Mouse (Mus musculus): ENCODE measurements around the gene Rbpjl. TPM values are rescaled to one million over a fixed set of nuclear protein-coding genes. Genes with fewer than 3 reads are reported as not detected.

Rbpjl gene
- polyA plus RNA-seq, 1 experiment from 2014 or later: 0.15 TPM

DNA sequence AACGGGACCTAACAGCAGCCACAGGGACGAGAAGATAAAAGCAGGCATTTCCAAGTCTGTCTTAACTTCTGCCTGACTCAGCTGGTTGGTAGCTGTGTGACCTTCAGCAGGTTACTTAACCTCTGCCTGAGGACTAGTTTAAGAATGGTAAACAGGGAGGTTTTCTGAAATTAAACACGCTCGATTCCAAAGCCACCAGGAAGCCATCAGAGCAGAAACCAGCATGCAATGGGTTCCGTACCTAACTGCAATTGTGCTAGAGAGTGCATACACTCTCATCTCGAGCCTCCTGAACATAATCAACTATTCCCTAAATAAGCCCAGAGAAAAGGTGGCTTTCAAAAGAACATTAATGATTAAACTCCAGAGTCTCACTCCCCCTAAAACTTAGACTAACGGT is 38.8 kb downstream of the Rbpjl start:
- Histone ChIP-seq H3K27me3 (peaks cover 29% of the 10 kb centered on the region), H3K9me3 (no peaks in the 10 kb centered on the region), H3K4me2 (replicated peaks) (peak overlapping the region; percentile 91), H3K9ac (replicated peaks) (0 out of 2 replicates have a peak overlapping the region, but pooled peaks have one; percentile 11), H3K27ac (replicated peaks) (no peak overlapping the region), H3K36me3 (no peaks in the 10 kb centered on the region), H3K4me3 (no peak overlapping the region; the same call in 1 of the 2 replicates), H3K4me1 (peaks cover 26% of the 10 kb centered on the region)
- 35% methylated on average over 7 of the region's 7 CpGs for WGBS
- ATAC-seq (ENCODE audit: low FRiP score, low read depth): no peak

DNA sequence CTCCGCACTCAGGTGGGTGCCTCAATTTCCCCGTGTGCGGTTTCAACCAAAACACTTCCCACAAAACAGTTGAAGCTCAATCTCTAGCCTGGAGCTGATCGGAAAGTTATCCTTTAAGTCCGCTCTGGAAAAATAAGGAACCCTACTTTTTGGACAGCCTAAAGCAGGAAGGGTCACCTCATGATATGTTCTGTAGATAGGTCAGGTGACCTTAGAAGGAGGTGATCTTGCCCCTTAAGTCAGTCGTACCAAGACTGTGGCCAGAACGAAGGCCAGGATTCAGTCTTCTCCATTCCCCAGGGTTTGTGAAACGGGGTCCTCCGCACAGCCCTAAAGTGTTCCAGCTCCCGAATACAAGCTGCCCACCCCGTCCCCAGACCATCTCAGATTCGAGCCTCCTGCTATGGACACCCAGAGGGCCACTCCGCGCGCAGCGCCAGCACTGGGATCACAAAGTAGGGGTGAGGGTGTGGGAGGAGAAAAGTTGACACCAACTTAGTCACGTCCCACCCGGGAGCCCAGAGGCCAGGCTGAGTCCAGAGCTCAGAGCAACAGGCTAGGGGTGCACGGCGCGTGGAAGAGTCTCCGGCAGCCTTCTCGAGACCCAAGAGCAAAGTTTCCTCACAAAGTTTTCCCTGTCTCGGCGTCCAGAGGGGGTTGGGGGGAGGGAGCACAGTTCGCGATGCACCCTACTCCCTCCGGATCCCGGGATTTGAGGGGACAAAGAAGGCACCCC is 39.5 kb downstream of the Rbpjl start:
- Histone ChIP-seq H3K4me3 (peak overlapping the region; percentile 52), H3K9ac (replicated peaks) (peak overlapping the region; percentile 62), H3K36me3 (no peaks in the 10 kb centered on the region), H3K9me3 (no peaks in the 10 kb centered on the region), H3K4me2 (replicated peaks) (peak overlapping the region; percentile 91), H3K27ac (replicated peaks) (no peak overlapping the region), H3K27me3 (peaks cover 29% of the 10 kb centered on the region), H3K4me1 (peaks cover 24% of the 10 kb centered on the region)
- 0 out of 2 replicates have a peak, but pooled peaks have one; percentile 54 for ATAC-seq (ENCODE audit: low FRiP score, low read depth)
- WGBS: 3% methylated on average over 29 of the region's 29 CpGs

DNA sequence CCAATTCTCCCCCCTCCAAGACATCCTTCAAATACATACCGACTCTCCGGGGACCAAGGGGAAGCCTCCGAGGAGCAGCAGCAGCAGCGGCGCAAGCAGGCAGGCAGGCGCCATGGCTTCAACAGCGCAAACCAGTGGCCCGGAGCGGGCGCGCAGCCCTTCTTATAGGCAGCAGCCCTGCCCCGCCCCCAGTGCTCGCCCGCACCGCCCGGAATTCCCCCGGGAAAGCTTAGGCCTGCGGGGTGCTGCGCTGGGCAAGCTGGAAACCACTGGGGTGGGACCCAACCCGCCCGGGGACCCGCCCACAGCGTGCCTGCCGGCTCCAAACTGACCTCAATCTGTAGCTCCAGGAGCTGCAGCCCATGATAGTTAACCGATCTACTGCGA is 40.1 kb downstream of the Rbpjl start:
- Histone ChIP-seq H3K27ac (replicated peaks) (no peak overlapping the region), H3K4me2 (replicated peaks) (peak overlapping the region; percentile 91), H3K4me3 (peak overlapping the region; percentile 52), H3K27me3 (peaks cover 29% of the 10 kb centered on the region), H3K9ac (replicated peaks) (peak overlapping the region; percentile 62), H3K4me1 (peaks cover 24% of the 10 kb centered on the region), H3K36me3 (no peaks in the 10 kb centered on the region), H3K9me3 (no peaks in the 10 kb centered on the region)
- ATAC-seq (ENCODE audit: low FRiP score, low read depth): peak; percentile 93
- under 1% methylated on average over 26 of the region's 26 CpGs for WGBS

DNA sequence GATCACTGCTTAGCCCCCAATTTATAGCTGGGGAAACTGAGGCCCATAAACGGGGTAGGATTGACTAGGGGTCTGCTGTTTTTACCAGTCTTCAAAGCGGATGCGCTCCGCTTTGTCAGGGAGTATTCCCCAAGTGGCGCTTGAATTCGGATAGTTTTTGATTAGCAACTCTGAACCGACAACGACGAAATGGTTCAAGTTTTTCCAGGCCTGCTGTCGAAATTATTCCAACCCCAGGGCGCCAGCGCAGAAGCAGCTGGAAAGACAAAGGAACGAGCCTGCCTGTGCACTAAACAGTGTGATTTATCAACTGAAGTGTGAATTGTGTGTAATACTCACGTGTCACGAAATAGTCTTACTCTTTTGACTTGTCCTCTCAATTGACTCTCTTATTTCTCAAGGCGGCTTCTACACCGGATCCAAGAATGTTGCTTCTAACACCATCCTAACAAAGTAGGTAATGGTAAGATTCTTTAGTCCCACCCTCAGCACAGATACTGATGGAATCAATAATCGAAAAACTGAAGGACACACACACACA is 40.6 kb downstream of the Rbpjl start, which contains the start of gene Sdc4:
Gene Sdc4, minus strand, starts transcription at position 428 of the 541 bp plus-strand sequence.
- H3K4me3 ChIP-seq: peak within 1 kb of the TSS; percentile 52
- H3K36me3 ChIP-seq: no peaks in the 10 kb centered on the region
- no peaks in the 10 kb centered on the region for H3K9me3 ChIP-seq
- WGBS: 7% methylated on average over 18 of the region's 18 CpGs
- no peak within 1 kb of the TSS for H3K27ac ChIP-seq (replicated peaks)
- H3K27me3 ChIP-seq: peaks cover 29% of the 10 kb centered on the region
- peak within 1 kb of the TSS; percentile 62 for H3K9ac ChIP-seq (replicated peaks)
- H3K4me2 ChIP-seq (replicated peaks): peak within 1 kb of the TSS; percentile 91
- peaks cover 24% of the 10 kb centered on the region for H3K4me1 ChIP-seq
- 0 out of 2 replicates have a peak, but pooled peaks have one; percentile 19 for ATAC-seq (ENCODE audit: low FRiP score, low read depth)

DNA sequence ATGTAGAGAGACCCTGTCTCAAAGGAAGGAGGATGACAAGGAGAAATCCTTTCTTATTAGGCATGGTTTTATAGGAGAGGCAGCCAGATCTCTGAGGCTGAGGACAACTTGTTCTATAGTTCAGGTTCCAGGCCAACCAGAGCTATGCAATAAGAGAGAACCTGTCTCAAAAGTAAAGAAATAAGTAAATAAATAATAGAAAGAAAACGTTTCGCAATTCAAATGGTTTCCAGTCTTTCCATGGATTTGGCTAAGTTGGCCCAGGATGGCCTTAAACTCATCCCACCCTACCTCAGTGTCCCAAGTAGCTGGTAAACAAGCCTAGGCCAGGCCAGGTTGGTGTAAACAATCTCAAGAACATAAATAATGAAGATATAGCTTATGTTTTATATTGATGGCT is 41.8 kb downstream of the Rbpjl start:
- H3K27ac ChIP-seq (replicated peaks): no peak overlapping the region
- no peak overlapping the region for H3K9ac ChIP-seq (replicated peaks)
- H3K4me1 ChIP-seq: peaks cover 24% of the 10 kb centered on the region
- WGBS: 92% methylated on average over 2 of the region's 2 CpGs
- no peaks in the 10 kb centered on the region for H3K36me3 ChIP-seq
- ATAC-seq (ENCODE audit: low FRiP score, low read depth): no peak
- no peak overlapping the region for H3K4me3 ChIP-seq
- peaks cover 25% of the 10 kb centered on the region for H3K27me3 ChIP-seq
- no peak overlapping the region for H3K4me2 ChIP-seq (replicated peaks)
- no peaks in the 10 kb centered on the region for H3K9me3 ChIP-seq

DNA sequence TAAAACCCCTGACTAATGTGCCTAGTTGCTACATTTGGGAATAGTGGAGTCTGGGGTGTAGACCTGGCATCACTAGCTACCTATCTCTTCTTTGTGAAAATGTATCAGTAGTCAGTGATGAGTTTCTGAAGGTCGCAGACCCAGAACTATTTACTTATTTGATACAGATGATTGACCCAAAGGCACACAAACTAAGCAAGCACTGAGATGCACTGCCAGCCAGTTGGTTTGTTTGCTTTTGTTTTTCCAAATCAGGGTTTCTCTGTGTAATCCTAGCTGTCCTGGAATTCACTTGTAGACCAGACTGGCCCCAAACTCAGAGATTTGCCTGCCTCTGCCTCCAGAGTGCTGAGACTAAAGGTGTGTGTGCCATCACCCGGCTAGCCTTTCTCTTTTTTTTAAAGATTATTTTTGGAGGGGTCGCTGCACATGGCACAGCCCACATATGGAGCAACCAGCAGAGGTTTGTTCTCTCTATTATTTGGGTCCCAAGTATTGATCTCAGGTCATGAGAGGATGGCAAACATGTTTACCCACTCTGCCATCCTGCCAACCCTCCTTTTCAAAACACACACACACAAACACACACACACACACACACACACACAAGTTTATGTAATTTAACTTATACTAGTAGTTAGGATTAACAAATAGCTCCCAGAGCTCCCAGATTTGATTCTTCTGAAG is 42.6 kb downstream of the Rbpjl start:
- Histone ChIP-seq H3K4me2 (replicated peaks) (no peak overlapping the region), H3K27ac (replicated peaks) (no peak overlapping the region), H3K4me3 (no peak overlapping the region), H3K4me1 (peaks cover 24% of the 10 kb centered on the region), H3K36me3 (no peaks in the 10 kb centered on the region), H3K9ac (replicated peaks) (no peak overlapping the region), H3K9me3 (no peaks in the 10 kb centered on the region), H3K27me3 (peaks cover 21% of the 10 kb centered on the region)
- ATAC-seq (ENCODE audit: low FRiP score, low read depth): no peak
- WGBS: 74% methylated on average over 3 of the region's 3 CpGs

DNA sequence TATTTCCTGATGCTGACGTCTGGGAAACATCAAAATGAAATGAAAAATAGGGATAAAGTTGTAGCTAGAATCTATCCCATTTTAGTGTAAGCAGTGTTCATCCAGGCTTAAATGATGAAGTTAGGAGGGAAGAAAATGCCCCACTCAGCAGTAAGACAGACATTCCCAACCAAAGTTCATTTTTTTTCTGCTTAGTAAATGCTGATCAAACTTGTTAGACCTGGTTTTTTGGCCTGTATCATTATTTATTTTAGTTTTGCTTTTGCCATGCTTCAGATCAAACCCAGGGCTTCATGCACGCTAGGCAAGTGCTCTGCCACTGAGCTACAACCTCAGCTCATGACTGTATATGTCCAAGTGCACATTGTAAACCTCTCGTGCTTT is 43.1 kb downstream of the Rbpjl start:
- Histone ChIP-seq H3K4me1 (peaks cover 24% of the 10 kb centered on the region), H3K9ac (replicated peaks) (no peak overlapping the region), H3K9me3 (no peaks in the 10 kb centered on the region), H3K36me3 (no peaks in the 10 kb centered on the region), H3K4me3 (no peak overlapping the region), H3K27me3 (peaks cover 16% of the 10 kb centered on the region), H3K27ac (replicated peaks) (no peak overlapping the region), H3K4me2 (replicated peaks) (no peak overlapping the region)
- 80% methylated on average over 3 of the region's 3 CpGs for WGBS
- ATAC-seq (ENCODE audit: low FRiP score, low read depth): no peak

DNA sequence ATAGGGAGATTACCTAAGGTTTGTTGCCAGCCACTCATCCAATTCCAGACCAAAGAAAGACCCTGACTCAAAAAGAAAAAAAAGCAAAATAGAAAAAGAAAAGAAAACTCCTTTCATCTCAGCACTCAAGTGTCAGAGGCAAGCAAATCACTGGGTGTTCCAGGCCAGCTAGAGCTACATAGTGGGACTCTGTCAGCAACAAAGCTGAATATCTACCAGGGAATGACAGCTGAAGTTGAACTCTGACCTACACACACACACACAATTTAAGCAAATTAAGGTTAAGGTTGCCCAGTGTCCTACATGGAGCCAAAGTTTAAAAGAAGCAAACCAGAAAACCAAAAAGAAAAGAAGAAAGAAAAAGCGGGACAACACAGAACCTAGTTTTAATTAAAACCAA is 45.2 kb downstream of the Rbpjl start:
- Histone ChIP-seq H3K9ac (replicated peaks) (no peak overlapping the region), H3K9me3 (no peaks in the 10 kb centered on the region), H3K27ac (replicated peaks) (no peak overlapping the region), H3K27me3 (no peaks in the 10 kb centered on the region), H3K4me2 (replicated peaks) (no peak overlapping the region), H3K36me3 (no peaks in the 10 kb centered on the region), H3K4me3 (no peak overlapping the region), H3K4me1 (0 out of 2 replicates have a peak, but pooled peaks cover 7% of the 10 kb centered on the region)
- 82% methylated on average over 1 of the region's 1 CpGs for WGBS
- no peak for ATAC-seq (ENCODE audit: low FRiP score, low read depth)

DNA sequence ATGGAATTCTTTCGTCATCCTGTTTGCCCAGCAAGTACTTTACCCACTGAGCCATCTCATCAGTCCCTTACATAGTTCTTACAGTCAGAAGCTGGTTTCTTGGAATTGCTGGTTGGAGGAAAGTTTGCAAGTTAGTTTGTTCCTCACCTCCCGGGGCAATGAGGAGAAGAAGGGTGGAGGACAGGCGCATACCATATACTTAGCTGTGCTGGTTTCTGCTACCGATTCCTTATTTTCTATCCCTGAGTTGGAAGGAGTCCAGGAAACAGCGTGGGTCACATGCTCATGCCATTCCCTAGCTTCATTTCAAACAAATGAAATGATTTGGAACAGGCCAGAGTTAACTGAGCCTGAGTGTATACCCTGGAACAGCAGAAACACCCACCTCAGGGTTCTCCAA is 46.0 kb downstream of the Rbpjl start:
- 75% methylated on average over 5 of the region's 5 CpGs for WGBS
- Histone ChIP-seq H3K4me2 (replicated peaks) (no peak overlapping the region), H3K9ac (replicated peaks) (no peak overlapping the region), H3K27me3 (no peaks in the 10 kb centered on the region), H3K9me3 (no peaks in the 10 kb centered on the region), H3K4me3 (no peak overlapping the region), H3K36me3 (no peaks in the 10 kb centered on the region), H3K4me1 (no peaks in the 10 kb centered on the region), H3K27ac (replicated peaks) (no peak overlapping the region)
- ATAC-seq (ENCODE audit: low FRiP score, low read depth): no peak

DNA sequence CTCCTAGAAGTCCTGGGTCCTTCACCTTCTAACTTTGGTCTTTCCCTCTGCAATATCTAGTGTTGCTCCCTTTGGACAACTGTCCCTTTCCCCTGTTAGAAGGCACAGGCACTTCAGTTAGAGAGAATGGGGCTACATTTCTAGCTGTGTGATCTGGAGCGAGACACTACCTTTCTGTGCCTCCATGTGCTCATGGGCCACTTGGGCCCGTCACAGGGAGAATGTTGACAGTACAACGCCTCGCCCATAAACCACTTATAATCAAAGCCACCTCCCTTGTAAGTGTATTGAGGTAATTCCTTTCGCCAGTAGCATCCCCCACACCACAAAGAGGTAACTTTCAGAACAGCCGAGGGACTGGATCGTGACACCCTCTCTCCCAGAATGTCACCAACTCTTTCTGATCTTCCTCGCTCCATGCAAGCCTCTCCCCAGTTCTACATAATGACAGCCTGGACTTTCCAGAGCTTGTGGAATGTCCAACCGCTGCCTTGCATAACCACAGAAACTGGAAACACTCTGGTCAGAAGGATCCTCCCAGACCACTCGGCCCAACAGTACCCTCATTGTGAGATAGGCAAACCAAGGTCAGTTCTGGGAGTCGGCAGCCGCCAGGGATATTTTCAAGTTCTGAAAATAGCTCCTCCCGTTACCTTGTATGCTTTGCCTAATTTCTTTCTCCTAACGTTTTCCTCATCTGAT is 46.6 kb downstream of the Rbpjl start:
- no peaks in the 10 kb centered on the region for H3K4me1 ChIP-seq
- H3K27me3 ChIP-seq: no peaks in the 10 kb centered on the region
- H3K4me3 ChIP-seq: no peak overlapping the region
- H3K9ac ChIP-seq (replicated peaks): no peak overlapping the region
- no peak overlapping the region for H3K4me2 ChIP-seq (replicated peaks)
- no peak overlapping the region for H3K27ac ChIP-seq (replicated peaks)
- ATAC-seq (ENCODE audit: low FRiP score, low read depth): no peak
- H3K36me3 ChIP-seq: no peaks in the 10 kb centered on the region
- WGBS: 90% methylated on average over 14 of the region's 14 CpGs
- no peaks in the 10 kb centered on the region for H3K9me3 ChIP-seq

DNA sequence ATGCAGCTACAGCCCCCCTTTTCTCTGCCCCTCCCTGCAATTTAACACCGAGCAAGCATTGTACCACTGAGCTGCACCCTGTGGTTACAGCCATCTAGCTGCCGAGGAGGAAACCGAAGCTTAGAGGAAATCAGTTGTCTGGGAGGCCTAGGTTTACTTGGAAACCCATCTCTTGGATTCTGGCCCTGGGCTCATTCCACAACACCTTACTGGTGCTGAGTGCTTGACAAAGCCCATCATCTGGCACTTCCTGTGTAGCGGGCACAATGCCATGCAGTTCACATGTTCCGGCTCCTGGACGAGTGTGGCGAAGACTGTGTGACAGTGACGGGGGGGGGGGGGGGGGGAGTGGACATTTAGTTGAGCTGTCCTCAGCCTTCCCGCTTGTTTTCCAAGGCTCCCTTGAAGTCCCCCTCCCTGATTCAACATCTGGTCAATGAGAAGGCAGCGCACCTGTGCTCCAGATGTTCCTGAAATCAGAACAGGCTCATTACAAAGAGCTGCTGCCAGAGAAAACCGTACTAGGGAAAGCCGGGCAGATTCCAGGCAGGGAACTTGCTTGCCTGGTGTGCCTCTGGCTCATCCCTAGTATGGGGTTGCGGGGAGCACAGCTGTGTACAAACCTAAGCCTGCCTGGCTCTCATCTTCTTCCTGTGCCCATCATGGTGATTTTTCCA is 49.2 kb downstream of the Rbpjl start:
- no peak overlapping the region for H3K4me3 ChIP-seq
- H3K27me3 ChIP-seq: no peaks in the 10 kb centered on the region
- no peaks in the 10 kb centered on the region for H3K9me3 ChIP-seq
- H3K4me2 ChIP-seq (replicated peaks): no peak overlapping the region
- ATAC-seq (ENCODE audit: low FRiP score, low read depth): no peak
- 46% methylated on average over 13 of the region's 13 CpGs for WGBS
- H3K27ac ChIP-seq (replicated peaks): no peak overlapping the region
- no peaks in the 10 kb centered on the region for H3K36me3 ChIP-seq
- H3K9ac ChIP-seq (replicated peaks): no peak overlapping the region
- H3K4me1 ChIP-seq: peaks cover 10% of the 10 kb centered on the region; the same call in 1 of the 2 replicates

Data from midbrain, embryonic 12.5 days (tissue).